Mouse (Mus musculus): Measurements from ENCODE around the gene Defa34. TPM values are rescaled to one million over a fixed set of nuclear protein-coding genes. Genes with fewer than 3 reads are reported as not detected.

The Defa34 gene
- polyA plus RNA-seq (2012; rRNA removed) = not detected in 2 replicates

DNA sequence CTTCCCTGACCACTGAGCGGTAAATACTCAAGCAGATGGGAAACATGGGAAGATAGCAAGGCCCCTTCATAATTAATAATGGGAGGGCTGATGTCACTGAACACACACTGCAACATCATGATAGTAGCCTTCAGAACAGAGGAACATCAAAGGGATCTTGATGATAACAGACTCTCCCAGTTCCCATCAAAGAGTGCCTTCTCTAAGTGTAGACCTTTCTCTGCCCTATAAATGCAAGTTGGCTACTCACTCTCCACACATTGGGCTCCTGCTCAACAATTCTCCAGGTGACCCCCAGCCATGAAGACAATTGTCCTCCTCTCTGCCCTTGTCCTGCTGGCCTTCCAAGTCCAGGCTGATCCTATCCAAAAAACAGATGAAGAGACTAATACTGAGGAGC, at the start of gene Defa34:
TSS of gene Defa34 (plus strand) at position 301 of the 400 bp plus-strand sequence.

DNA sequence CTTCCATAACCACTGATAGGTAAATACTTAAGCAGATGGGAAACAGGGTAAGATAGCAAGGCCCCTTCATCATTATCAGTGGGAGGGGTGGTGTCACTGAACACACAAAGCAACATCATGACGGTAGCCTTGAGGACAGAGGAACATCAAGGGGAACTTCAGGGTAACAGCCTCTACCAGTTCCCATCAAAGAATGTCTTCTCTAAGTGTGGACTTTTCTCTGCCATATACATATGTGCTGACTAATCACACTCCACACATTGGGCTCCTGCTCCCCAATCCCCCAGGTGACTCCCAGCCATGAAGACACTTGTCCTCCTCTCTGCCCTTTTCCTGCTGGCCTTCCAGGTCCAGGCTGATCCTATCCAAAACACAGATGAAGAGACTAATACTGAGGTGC, 47.7 kb upstream of the Defa34 start, which contains the start of gene Defa26:
TSS of gene Defa26 (plus strand) at position 301 of the 400 bp plus-strand sequence.

GRCm38 (mm10) chr8:21655480-21655879, 10.1 kb upstream of the Defa34 start, which contains the start of gene Defa17:
TSS of gene Defa17 (plus strand) at chr8:21655780.

GRCm38 (mm10) chr8:21703545-21703944, 37.9 kb downstream of the Defa34 start, which contains the start of gene AY761184:
TSS of gene AY761184 (minus strand) at chr8:21703645.

Other genes starting within 250 kb of the Defa34 start
- not detected in 2 replicates for gene Defa36, start 238.4 kb upstream of the Defa34 start, polyA plus RNA-seq (2012; rRNA removed)
- gene Gm7849, start 209.2 kb upstream of the Defa34 start, polyA plus RNA-seq (2012; rRNA removed) = not detected in 2 replicates
- not detected in 2 replicates for gene Defa20, start 156.5 kb upstream of the Defa34 start, polyA plus RNA-seq (2012; rRNA removed)
- not detected in 2 replicates for gene Defa32, start 136.8 kb upstream of the Defa34 start, polyA plus RNA-seq (2012; rRNA removed)
- gene Defa37, start 100.4 kb upstream of the Defa34 start, polyA plus RNA-seq (2012; rRNA removed) = not detected in 2 replicates
- not detected in 2 replicates for gene Defa28, start 82.8 kb upstream of the Defa34 start, polyA plus RNA-seq (2012; rRNA removed)
- gene Gm7861, start 71.3 kb upstream of the Defa34 start, polyA plus RNA-seq (2012; rRNA removed) = not detected in 2 replicates
- not detected in 2 replicates for gene Defa26, start 47.6 kb upstream of the Defa34 start, polyA plus RNA-seq (2012; rRNA removed)
- not detected in 2 replicates for gene Defa17, start 10.0 kb upstream of the Defa34 start, polyA plus RNA-seq (2012; rRNA removed)
- gene AY761184, start 37.8 kb downstream of the Defa34 start, polyA plus RNA-seq (2012; rRNA removed) = not detected in 2 replicates
- gene Defa24, start 68.7 kb downstream of the Defa34 start, polyA plus RNA-seq (2012; rRNA removed) = not detected in 2 replicates
- not detected in 2 replicates for gene Defb50, start 157.7 kb downstream of the Defa34 start, polyA plus RNA-seq (2012; rRNA removed)
- gene Defb2, start 174.1 kb downstream of the Defa34 start, polyA plus RNA-seq (2012; rRNA removed) = not detected in 2 replicates
- gene Defb10, start 193.1 kb downstream of the Defa34 start, polyA plus RNA-seq (2012; rRNA removed) = not detected in 2 replicates
- not detected in 2 replicates for gene Defb9, start 219.6 kb downstream of the Defa34 start, polyA plus RNA-seq (2012; rRNA removed)
- not detected in 2 replicates for gene Defb11, start 240.6 kb downstream of the Defa34 start, polyA plus RNA-seq (2012; rRNA removed)

Data from liver, embryonic 14 days (tissue).